In the genomic region with DNA sequence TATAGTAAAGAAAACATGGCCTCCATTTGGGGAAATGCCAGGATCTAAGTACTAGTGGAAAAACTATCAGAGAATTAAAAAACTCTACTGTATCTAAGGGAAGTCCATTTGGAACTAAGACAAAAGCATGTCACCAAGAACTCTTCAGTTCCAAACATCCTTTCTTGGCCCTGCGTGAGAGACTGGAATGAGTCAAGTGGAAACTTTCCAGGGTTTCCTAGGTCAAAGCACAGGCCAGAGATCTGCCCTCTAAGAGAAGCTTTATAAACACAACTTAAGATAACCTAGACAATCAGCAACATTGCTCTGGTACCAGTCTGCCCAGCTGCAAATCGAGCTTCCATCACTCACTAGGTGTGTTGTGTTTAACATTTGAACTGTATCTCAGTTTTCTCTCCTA, we compare ENCODE assay signal across 26 mouse cellular contexts. TPM values are rescaled to one million over a fixed set of nuclear protein-coding genes. Genes with fewer than 3 reads are reported as not detected.
DNase-seq lines count a peak whose midpoint lies in the region; ATAC-seq and TF ChIP-seq lines count a peak whose summit lies in the region.
"Had no signal": no experiment of that assay in that cellular context is flagged by ENCODE, and none has a peak within 500 bp of the region (broad histone marks: within the 10 kb centered on the region; RNA-seq: fewer than 3 reads in every experiment).

No protein-coding gene starts in this region.

- no peak for TF ChIP-seq EP300 in heart, adult 2 months (IDR thresholded peaks at IDR 0.05; ENCODE audit: insufficient read depth, low read depth, low read length)

- 24% methylated on average over 2 of the region's 2 CpGs for WGBS in heart, adult 2 months
- 28% methylated on average over 2 of the region's 2 CpGs for WGBS in heart, embryonic 16.5 days
- WGBS in liver, adult 2 months, result 39% methylated on average over 2 of the region's 2 CpGs
- 54% methylated on average over 2 of the region's 2 CpGs for WGBS in liver, embryonic 12.5 days (ENCODE audit: insufficient replicate concordance)

- H3K27ac ChIP-seq in heart, adult 2 months, result no peak overlapping the region
- no peak overlapping the region; the same call in 1 of the 2 replicates for H3K27ac ChIP-seq in heart, embryonic 16.5 days (ENCODE audit: low read length)
- H3K27ac ChIP-seq in liver, adult 2 months (replicated peaks; ENCODE audit: insufficient read depth, low read depth, low read length), result no peak overlapping the region
- no peak overlapping the region for H3K27ac ChIP-seq in liver, embryonic 12.5 days
- H3K27ac ChIP-seq: embryonic facial prominence, embryonic 13.5 days; forebrain, embryonic 10.5 days; forebrain, embryonic 15.5 days; heart, embryonic 10.5 days; hindbrain, embryonic 13.5 days; lung, embryonic 15.5 days; midbrain, embryonic 13.5 days had no signal

- H3K4me3 ChIP-seq in heart, adult 2 months, result no peak overlapping the region
- H3K4me3 ChIP-seq in heart, embryonic 16.5 days (ENCODE audit: low read length), result no peak overlapping the region
- H3K4me3 ChIP-seq in liver, adult 2 months (ENCODE audit: insufficient read depth, low read depth, low read length), result no peak overlapping the region
- H3K4me3 ChIP-seq in liver, embryonic 12.5 days, result no peak overlapping the region
- H3K4me3 ChIP-seq: embryonic facial prominence, embryonic 13.5 days; forebrain, embryonic 10.5 days; forebrain, embryonic 15.5 days; heart, embryonic 10.5 days; hindbrain, embryonic 13.5 days; lung, embryonic 15.5 days; megakaryocyte, embryonic 14.5 days; midbrain, embryonic 13.5 days had no signal

- TF ChIP-seq CTCF in heart, adult 2 months (IDR thresholded peaks at IDR 0.05), result no peak
- no peak for TF ChIP-seq CTCF in liver, adult 2 months (IDR thresholded peaks at IDR 0.05; ENCODE audit: low read depth, low read length)

- no peak overlapping the region for H3K9ac ChIP-seq in heart, adult 2 months (ENCODE audit: low read depth, low read length)
- H3K9ac ChIP-seq in heart, embryonic 16.5 days (ENCODE audit: low read length), result no peak overlapping the region
- H3K9ac ChIP-seq in liver, adult 2 months (ENCODE audit: low read depth, low read length), result no peak overlapping the region
- no peak overlapping the region for H3K9ac ChIP-seq in liver, embryonic 12.5 days
- H3K9ac ChIP-seq: embryonic facial prominence, embryonic 13.5 days; forebrain, embryonic 15.5 days; hindbrain, embryonic 13.5 days; lung, embryonic 15.5 days; midbrain, embryonic 13.5 days had no signal

- no peaks in the 10 kb centered on the region for H3K36me3 ChIP-seq in heart, adult 2 months (ENCODE audit: control insufficient read depth, insufficient read depth, low read length)
- H3K36me3 ChIP-seq in heart, embryonic 16.5 days (ENCODE audit: control insufficient read depth, insufficient read depth), result no peaks in the 10 kb centered on the region
- no peaks in the 10 kb centered on the region for H3K36me3 ChIP-seq in liver, adult 2 months (ENCODE audit: control insufficient read depth, insufficient read depth, low read length)
- no peaks in the 10 kb centered on the region for H3K36me3 ChIP-seq in liver, embryonic 12.5 days
- H3K36me3 ChIP-seq: embryonic facial prominence, embryonic 13.5 days; forebrain, embryonic 10.5 days; forebrain, embryonic 15.5 days; heart, embryonic 10.5 days; hindbrain, embryonic 13.5 days; lung, embryonic 15.5 days; midbrain, embryonic 13.5 days had no signal

- no peaks in the 10 kb centered on the region for H3K27me3 ChIP-seq in heart, adult 2 months (ENCODE audit: control insufficient read depth, insufficient read depth, low read length)
- no peaks in the 10 kb centered on the region for H3K27me3 ChIP-seq in heart, embryonic 16.5 days (ENCODE audit: control insufficient read depth, insufficient read depth, low read length)
- H3K27me3 ChIP-seq in liver, adult 2 months (ENCODE audit: control insufficient read depth, insufficient read depth, low read length), result no peaks in the 10 kb centered on the region
- no peaks in the 10 kb centered on the region for H3K27me3 ChIP-seq in liver, embryonic 12.5 days (replicated peaks)
- H3K27me3 ChIP-seq: embryonic facial prominence, embryonic 13.5 days; forebrain, embryonic 15.5 days; hindbrain, embryonic 13.5 days; lung, embryonic 15.5 days; midbrain, embryonic 13.5 days; Patski had no signal

- DNase-seq in heart, adult 18-20 months, result peak; percentile 22 to 36
- no peak for DNase-seq in heart, adult 2 months
- no peak for DNase-seq in heart, adult 9 months (ENCODE audit: low spot score in 2 of 2)
- peak; percentile 16 for DNase-seq in liver, adult 2 months (ENCODE audit: extremely low read depth, low read depth, low spot score)
- DNase-seq in spleen, postnatal 10 days (ENCODE audit: low spot score in 2 of 2), result no peak
- DNase-seq: cerebellum, adult 18-20 months; cerebellum, postnatal 10 days; gastrocnemius, postnatal 25 days; heart, postnatal 4 days; layer of hippocampus, postnatal 36 days; left cerebral cortex, postnatal 4 days; liver; thymus, postnatal 4 days had no signal

- no peak overlapping the region for H3K4me2 ChIP-seq in heart, embryonic 16.5 days (ENCODE audit: low read depth, low read length)
- no peak overlapping the region for H3K4me2 ChIP-seq in liver, embryonic 12.5 days
- H3K4me2 ChIP-seq: embryonic facial prominence, embryonic 13.5 days; forebrain, embryonic 15.5 days; hindbrain, embryonic 13.5 days; lung, embryonic 15.5 days; midbrain, embryonic 13.5 days had no signal

- intact Hi-C loops in heart, adult 2 months (cut with DNase I), result no loop called here

- no peaks in the 10 kb centered on the region for H3K79me2 ChIP-seq in heart, adult 2 months (replicated peaks; ENCODE audit: control insufficient read depth, insufficient read depth, low read length)
- H3K79me2 ChIP-seq in liver, adult 2 months (ENCODE audit: control insufficient read depth, insufficient read depth, low read length), result no peaks in the 10 kb centered on the region

- no peaks in the 10 kb centered on the region; the same call in 1 of the 2 replicates for H3K4me1 ChIP-seq in heart, adult 2 months (ENCODE audit: control insufficient read depth, insufficient read depth, low read length)
- no peaks in the 10 kb centered on the region for H3K4me1 ChIP-seq in heart, embryonic 16.5 days (ENCODE audit: control insufficient read depth, insufficient read depth, low read length)
- no peaks in the 10 kb centered on the region for H3K4me1 ChIP-seq in liver, adult 2 months (ENCODE audit: control insufficient read depth, insufficient read depth, low read length)
- no peaks in the 10 kb centered on the region for H3K4me1 ChIP-seq in liver, embryonic 12.5 days
- H3K4me1 ChIP-seq: embryonic facial prominence, embryonic 13.5 days; forebrain, embryonic 10.5 days; forebrain, embryonic 15.5 days; heart, embryonic 10.5 days; hindbrain, embryonic 13.5 days; lung, embryonic 15.5 days; midbrain, embryonic 13.5 days had no signal

- TF ChIP-seq POLR2A in heart, adult 2 months (IDR thresholded peaks at IDR 0.05; ENCODE audit: insufficient read depth, low read depth, low read length), result no peak
- TF ChIP-seq POLR2A in liver, adult 2 months (IDR thresholded peaks at IDR 0.05; ENCODE audit: extremely low read depth, insufficient read depth, low read length), result no peak

- 0 out of 2 replicates have a peak, but pooled peaks have one; percentile 41 for ATAC-seq in heart, embryonic 16.5 days (replicated peaks; ENCODE audit: extremely low read depth, insufficient read depth, low FRiP score)
- ATAC-seq in liver, embryonic 12.5 days, result no peak
- ATAC-seq: forebrain, embryonic 15.5 days; intestine, embryonic 16.5 days; midbrain, embryonic 13.5 days; Patski had no signal

- H3K9me3 ChIP-seq in heart, embryonic 16.5 days (replicated peaks; ENCODE audit: control insufficient read depth, low read length), result no peaks in the 10 kb centered on the region
- H3K9me3 ChIP-seq in liver, embryonic 12.5 days (replicated peaks), result no peaks in the 10 kb centered on the region
- H3K9me3 ChIP-seq: embryonic facial prominence, embryonic 13.5 days; forebrain, embryonic 10.5 days; forebrain, embryonic 15.5 days; heart, embryonic 10.5 days; hindbrain, embryonic 13.5 days; lung, embryonic 15.5 days; megakaryocyte, embryonic 14.5 days; midbrain, embryonic 13.5 days had no signal

RNA-seq across cellular contexts. Expression of a gene that starts 31.8 kb away (rescaled TPM):
- 10 to 100 TPM; 15.1 to 17.2 TPM for total RNA-seq in heart, adult 18-20 months (2021)
- total RNA-seq in heart, adult 2 months (2021), result 10 to 100 TPM; 24.0 to 35.2 TPM
- polyA plus RNA-seq in heart, adult 2 months (2012; rRNA removed), result 27.3 and 33.3 TPM in 2 replicates
- polyA plus RNA-seq in heart, embryonic 16.5 days (2015; fragmentation: Nextera tagmentation; extraction: Ambion mirVana), result 21.3 and 27.3 TPM in 2 replicates
- total RNA-seq in liver, adult 2 months (2014; rRNA removed), result 7.9 and 8.9 TPM in 2 replicates
- 4.2 and 8.1 TPM in 2 replicates for polyA plus RNA-seq in liver, adult 2 months (2012; rRNA removed)
- polyA plus RNA-seq in liver, embryonic 12.5 days (2016; fragmentation: Nextera tagmentation; extraction: Ambion mirVana), result 17.1 and 19.9 TPM in 2 replicates
- total RNA-seq: MEL had no signal

Comparison
In these comparisons a context has a peak if more than half of its experiments do, and no peak if none do; other contexts are left out.
1. DNase-seq: peak in heart, adult 18-20 months (2 of 2) and liver, adult 2 months (single experiment); none in heart, adult 2 months (0 of 2), heart, adult 9 months (0 of 2) and spleen, postnatal 10 days (0 of 2).